Mouse (Mus musculus) lung, embryonic 14.5 days (tissue): ENCODE data around the gene Dok4. TPM values are rescaled to one million over a fixed set of nuclear protein-coding genes. Genes with fewer than 3 reads are reported as not detected.

ENCODE experiments used
- ATAC-seq: fragments of 200-750 bp; cut with Nextera tagmentation; 2 replicates; pipeline ENCODE4 v1.8.0; 2017; ENCODE audit warnings: mild to moderate bottlenecking, moderate TSS enrichment, moderate library complexity; ENCODE audit not compliant: insufficient read depth
- DNase-seq: peaks from one replicate; pipeline ENCODE4 v3.0.0-alpha.2; 2015
- H3K27ac ChIP-seq: fragments of 300-500 bp; sonication (generic); 2 replicates; pipeline ENCODE4 v1.5.1; 2014; ENCODE audit warnings: low read depth, mild to moderate bottlenecking, moderate library complexity
- H3K27me3 ChIP-seq: fragments of 300-500 bp; sonication (generic); 2 replicates; pipeline ENCODE4 v1.6.1; 2014; ENCODE audit warnings: low read length, control low read depth; ENCODE audit not compliant: insufficient read depth
- H3K36me3 ChIP-seq: fragments of 300-500 bp; sonication (generic); 2 replicates; pipeline ENCODE4 v1.6.1; 2014; ENCODE audit warnings: control low read depth; ENCODE audit not compliant: insufficient read depth
- H3K4me1 ChIP-seq: fragments of 300-500 bp; sonication (generic); 2 replicates; pipeline ENCODE4 v1.6.1; 2014; ENCODE audit warnings: antibody characterized with exemption, control low read depth; ENCODE audit not compliant: insufficient read depth
- H3K4me2 ChIP-seq: fragments of 300-500 bp; sonication (generic); 2 replicates; pipeline ENCODE4 v1.6.1; 2014; ENCODE audit warnings: mild to moderate bottlenecking
- H3K4me3 ChIP-seq: fragments of 300-500 bp; sonication (generic); 2 replicates; pipeline ENCODE4 v1.5.1; 2014; ENCODE audit warnings: low read depth, low read length
- H3K9ac ChIP-seq: fragments of 300-500 bp; sonication (generic); 2 replicates; pipeline ENCODE4 v1.6.1; 2014
- H3K9me3 ChIP-seq: fragments of 300-500 bp; sonication (generic); 2 replicates; pipeline ENCODE4 v1.6.1; 2016; ENCODE audit warnings: low read depth, low read length, control low read depth
- CTCF ChIP-seq: IDR thresholded peaks from 2 replicates; pipeline ENCODE4 v1.5.1; 2016; ENCODE audit warnings: antibody characterized with exemption, low read depth
- WGBS: fragments of 180-500 bp; shearing (Covaris S2); extraction: QIAGEN DNeasy Blood & Tissue Kit; methylation state at CpG from one replicate; pipeline ENCODE4 v1.1.7; 2014; 5-methylcytosine and 5-hydroxymethylcytosine counted together
- polyA plus RNA-seq: library from polyadenylated mRNA; unstranded; fragments of >200 nt; fragmentation: Nextera tagmentation; extraction: Ambion mirVana; gene quantifications from 2 replicates; pipeline ENCODE4 v1.2.1, GENCODE M21; 2014

The Dok4 gene
- polyA plus RNA-seq, 1 experiment from 2014 or later: 36.5 TPM

GRCm38 (mm10) chr8:94871108-94871894, 4.8 kb downstream of the Dok4 start:
- WGBS: 3% methylated on average over 6 of the region's 7 CpGs
- peak; percentile 76 for ATAC-seq
- TF ChIP-seq CTCF: no peak

GRCm38 (mm10) chr8:94870474-94871107, 5.5 kb downstream of the Dok4 start:
- TF ChIP-seq CTCF: no peak
- peaks cover 31% of the 10 kb centered on the region for H3K4me1 ChIP-seq
- DNase-seq: peak; percentile 8
- peak overlapping the region; percentile 90 for H3K4me2 ChIP-seq
- H3K27me3 ChIP-seq: peaks cover 6% of the 10 kb centered on the region; the same call in 1 of the 2 replicates
- H3K27ac ChIP-seq: no peak overlapping the region
- ATAC-seq: peak; percentile 21; the same call in 1 of the 2 replicates
- H3K4me3 ChIP-seq: peak overlapping the region; percentile 44
- 5% methylated on average over 22 of the region's 22 CpGs for WGBS
- peak overlapping the region; percentile 52 for H3K9ac ChIP-seq
- H3K36me3 ChIP-seq: peaks cover 22% of the 10 kb centered on the region
- H3K9me3 ChIP-seq: no peaks in the 10 kb centered on the region

More at GRCm38 (mm10) chr8:94871108-94871894, 4.8 kb downstream of the Dok4 start:
- peak overlapping the region; percentile 52 for H3K9ac ChIP-seq
- H3K4me1 ChIP-seq: peaks cover 32% of the 10 kb centered on the region
- H3K4me2 ChIP-seq: peak overlapping the region; percentile 90
- H3K27me3 ChIP-seq: peaks cover 6% of the 10 kb centered on the region; the same call in 1 of the 2 replicates
- DNase-seq: peak; percentile 87
- H3K9me3 ChIP-seq: no peaks in the 10 kb centered on the region
- H3K27ac ChIP-seq: peak overlapping the region; percentile 58; the same call in 1 of the 2 replicates
- peak overlapping the region; percentile 44 for H3K4me3 ChIP-seq
- H3K36me3 ChIP-seq: peaks cover 15% of the 10 kb centered on the region; the same call in 1 of the 2 replicates

- Histone ChIP-seq H3K9ac (no peak overlapping the region), H3K27ac (no peak overlapping the region), H3K4me2 (peak overlapping the region; percentile 90), H3K4me1 (peaks cover 25% of the 10 kb centered on the region), H3K36me3 (peaks cover 28% of the 10 kb centered on the region), H3K9me3 (no peaks in the 10 kb centered on the region), H3K4me3 (peak overlapping the region; percentile 44), H3K27me3 (peaks cover 3% of the 10 kb centered on the region; the same call in 1 of the 2 replicates)
- 26% methylated on average over 4 of the region's 4 CpGs for WGBS
- no peak for TF ChIP-seq CTCF
- DNase-seq: no peak
- ATAC-seq: no peak
Measured at GRCm38 (mm10) chr8:94870003-94870402, 6.1 kb downstream of the Dok4 start.

- H3K27ac ChIP-seq: 0 out of 2 replicates have a peak overlapping the region, but pooled peaks have one; percentile 38
- no peaks in the 10 kb centered on the region for H3K27me3 ChIP-seq
- TF ChIP-seq CTCF: no peak
- no peak overlapping the region for H3K9ac ChIP-seq
- H3K4me2 ChIP-seq: peak overlapping the region; percentile 90
- H3K36me3 ChIP-seq: peaks cover 37% of the 10 kb centered on the region
- peaks cover 20% of the 10 kb centered on the region for H3K4me1 ChIP-seq
- no peaks in the 10 kb centered on the region for H3K9me3 ChIP-seq
- DNase-seq: no peak
- no peak for ATAC-seq
- no peak overlapping the region for H3K4me3 ChIP-seq
- 48% methylated on average over 7 of the region's 7 CpGs for WGBS
Measured at GRCm38 (mm10) chr8:94869146-94869545, 7.0 kb downstream of the Dok4 start.

- H3K4me1 ChIP-seq: peaks cover 20% of the 10 kb centered on the region
- no peak overlapping the region for H3K27ac ChIP-seq
- ATAC-seq (no peak), DNase-seq (no peak)
- no peak overlapping the region for H3K9ac ChIP-seq
- no peaks in the 10 kb centered on the region for H3K27me3 ChIP-seq
- 82% methylated on average over 9 of the region's 9 CpGs for WGBS
- H3K4me2 ChIP-seq: no peak overlapping the region
- H3K4me3 ChIP-seq: no peak overlapping the region
- H3K36me3 ChIP-seq: peaks cover 56% of the 10 kb centered on the region
- H3K9me3 ChIP-seq: no peaks in the 10 kb centered on the region
- no peak for TF ChIP-seq CTCF
Measured at GRCm38 (mm10) chr8:94866921-94867320, 9.2 kb downstream of the Dok4 start.

- DNase-seq: no peak
- no peak for ATAC-seq
- H3K4me3 ChIP-seq: no peak overlapping the region
- H3K9ac ChIP-seq: no peak overlapping the region
- H3K9me3 ChIP-seq: no peaks in the 10 kb centered on the region
- H3K4me2 ChIP-seq: no peak overlapping the region
- 79% methylated on average over 10 of the region's 10 CpGs for WGBS
- no peaks in the 10 kb centered on the region for H3K27me3 ChIP-seq
- peaks cover 9% of the 10 kb centered on the region for H3K4me1 ChIP-seq
- H3K27ac ChIP-seq: no peak overlapping the region
- no peak for TF ChIP-seq CTCF
- peaks cover 72% of the 10 kb centered on the region for H3K36me3 ChIP-seq
Measured at GRCm38 (mm10) chr8:94865292-94865691, 10.8 kb downstream of the Dok4 start.
